Mouse (Mus musculus): ENCODE data around the gene Tmem125. TPM values are rescaled to one million over a fixed set of nuclear protein-coding genes. Genes with fewer than 3 reads are reported as not detected.
"Not testable (repeated sequence)": the region's sequence is repeated elsewhere in the genome, so short reads cannot be mapped to it uniquely, and the experiment has no call there.

Gene Tmem125
- polyA plus RNA-seq, 1 experiment = not detected

GRCm38 (mm10) chr4:118569320-118569719 is 25.5 kb upstream of the Tmem125 start:
- no peaks in the 10 kb centered on the region for H3K4me1 ChIP-seq (ENCODE audit: control insufficient read depth, insufficient read depth, low read length)
- 84% methylated on average over 23 of the region's 23 CpGs for WGBS
- TF ChIP-seq POLR2A (IDR thresholded peaks at IDR 0.05; ENCODE audit: borderline replicate concordance, control insufficient read depth, low read depth, low read length) (no peak), CTCF (IDR thresholded peaks at IDR 0.05; ENCODE audit: control insufficient read depth, insufficient read depth, low read length) (no peak)
- no peak overlapping the region for H3K4me3 ChIP-seq (replicated peaks; ENCODE audit: control insufficient read depth, low read depth, low read length)
- no peak overlapping the region for H3K27ac ChIP-seq (ENCODE audit: control insufficient read depth, insufficient read depth, low read depth, low read length, poor library complexity)

GRCm38 (mm10) chr4:118568709-118569108 is 24.9 kb upstream of the Tmem125 start:
- Histone ChIP-seq H3K4me3 (replicated peaks; ENCODE audit: control insufficient read depth, low read depth, low read length) (no peak overlapping the region), H3K27ac (ENCODE audit: control insufficient read depth, insufficient read depth, low read depth, low read length, poor library complexity) (no peak overlapping the region), H3K4me1 (ENCODE audit: control insufficient read depth, insufficient read depth, low read length) (no peaks in the 10 kb centered on the region)
- WGBS = 62% methylated on average over 10 of the region's 10 CpGs
- TF ChIP-seq CTCF (IDR thresholded peaks at IDR 0.05; ENCODE audit: control insufficient read depth, insufficient read depth, low read length) (no peak), POLR2A (IDR thresholded peaks at IDR 0.05; ENCODE audit: borderline replicate concordance, control insufficient read depth, low read depth, low read length) (no peak)

- 30% methylated on average over 7 of the region's 7 CpGs for WGBS
- Histone ChIP-seq H3K27ac (ENCODE audit: control insufficient read depth, insufficient read depth, low read depth, low read length, poor library complexity) (no peak overlapping the region), H3K4me3 (replicated peaks; ENCODE audit: control insufficient read depth, low read depth, low read length) (no peak overlapping the region), H3K4me1 (ENCODE audit: control insufficient read depth, insufficient read depth, low read length) (no peaks in the 10 kb centered on the region)
- TF ChIP-seq POLR2A (IDR thresholded peaks at IDR 0.05; ENCODE audit: borderline replicate concordance, control insufficient read depth, low read depth, low read length) (no peak), CTCF (IDR thresholded peaks at IDR 0.05; ENCODE audit: control insufficient read depth, insufficient read depth, low read length) (peak; percentile 73)
Observed at GRCm38 (mm10) chr4:118566161-118566676, 22.4 kb upstream of the Tmem125 start.

GRCm38 (mm10) chr4:118564926-118565279 is 21.1 kb upstream of the Tmem125 start:
- Histone ChIP-seq H3K4me3 (replicated peaks; ENCODE audit: control insufficient read depth, low read depth, low read length) (no peak overlapping the region), H3K27ac (ENCODE audit: control insufficient read depth, insufficient read depth, low read depth, low read length, poor library complexity) (no peak overlapping the region), H3K4me1 (ENCODE audit: control insufficient read depth, insufficient read depth, low read length) (no peaks in the 10 kb centered on the region)
- TF ChIP-seq POLR2A (IDR thresholded peaks at IDR 0.05; ENCODE audit: borderline replicate concordance, control insufficient read depth, low read depth, low read length) = no peak
- WGBS = 70% methylated on average over 3 of the region's 3 CpGs

- no peaks in the 10 kb centered on the region for H3K4me1 ChIP-seq (ENCODE audit: control insufficient read depth, insufficient read depth, low read length)
- TF ChIP-seq POLR2A (IDR thresholded peaks at IDR 0.05; ENCODE audit: borderline replicate concordance, control insufficient read depth, low read depth, low read length) (no peak), CTCF (IDR thresholded peaks at IDR 0.05; ENCODE audit: control insufficient read depth, insufficient read depth, low read length) (no peak)
- no peak overlapping the region for H3K27ac ChIP-seq (ENCODE audit: control insufficient read depth, insufficient read depth, low read depth, low read length, poor library complexity)
- H3K4me3 ChIP-seq (replicated peaks; ENCODE audit: control insufficient read depth, low read depth, low read length) = no peak overlapping the region
- 76% methylated on average over 13 of the region's 13 CpGs for WGBS
Observed at GRCm38 (mm10) chr4:118564062-118564925, 20.4 kb upstream of the Tmem125 start.

GRCm38 (mm10) chr4:118553039-118553649 is 9.3 kb upstream of the Tmem125 start:
- TF ChIP-seq POLR2A (IDR thresholded peaks at IDR 0.05; ENCODE audit: borderline replicate concordance, control insufficient read depth, low read depth, low read length) (no peak), CTCF (IDR thresholded peaks at IDR 0.05; ENCODE audit: control insufficient read depth, insufficient read depth, low read length) (no peak)
- WGBS = 76% methylated on average over 3 of the region's 3 CpGs
- no peaks in the 10 kb centered on the region for H3K4me1 ChIP-seq (ENCODE audit: control insufficient read depth, insufficient read depth, low read length)
- H3K4me3 ChIP-seq (replicated peaks; ENCODE audit: control insufficient read depth, low read depth, low read length) = no peak overlapping the region
- H3K27ac ChIP-seq (ENCODE audit: control insufficient read depth, insufficient read depth, low read depth, low read length, poor library complexity) = no peak overlapping the region

GRCm38 (mm10) chr4:118548130-118548480 is 4.3 kb upstream of the Tmem125 start:
- H3K4me1 ChIP-seq (ENCODE audit: control insufficient read depth, insufficient read depth, low read length); H3K27ac ChIP-seq (ENCODE audit: control insufficient read depth, insufficient read depth, low read depth, low read length, poor library complexity); H3K4me3 ChIP-seq (replicated peaks; ENCODE audit: control insufficient read depth, low read depth, low read length): not testable (repeated sequence)
- TF ChIP-seq POLR2A (IDR thresholded peaks at IDR 0.05; ENCODE audit: borderline replicate concordance, control insufficient read depth, low read depth, low read length) (0 out of 2 replicates have a peak, but pooled peaks have one; percentile 6), CTCF (IDR thresholded peaks at IDR 0.05; ENCODE audit: control insufficient read depth, insufficient read depth, low read length) (peak; percentile 17; the same call in 1 of the 2 replicates)
- WGBS = 79% methylated on average over 10 of the region's 10 CpGs

- 80% methylated on average over 23 of the region's 23 CpGs for WGBS
- not testable (repeated sequence) for H3K4me3 ChIP-seq (replicated peaks; ENCODE audit: control insufficient read depth, low read depth, low read length); H3K27ac ChIP-seq (ENCODE audit: control insufficient read depth, insufficient read depth, low read depth, low read length, poor library complexity); H3K4me1 ChIP-seq (ENCODE audit: control insufficient read depth, insufficient read depth, low read length)
Observed at GRCm38 (mm10) chr4:118547424-118548129, 3.7 kb upstream of the Tmem125 start.
